Mouse (Mus musculus): Measurements from ENCODE around the gene Krt80.

The Krt80 gene

GRCm38 (mm10) chr15:101370101-101370911 lies at the start of gene Krt80:
Gene Krt80 (minus strand): TSS chr15:101370162.
- DNase-seq (ENCODE audit: low spot score), result peak; percentile 35

GRCm38 (mm10) chr15:101418950-101419349 lies 49.0 kb upstream of the Krt80 start:
- no peak for DNase-seq (ENCODE audit: low spot score)

DNA sequence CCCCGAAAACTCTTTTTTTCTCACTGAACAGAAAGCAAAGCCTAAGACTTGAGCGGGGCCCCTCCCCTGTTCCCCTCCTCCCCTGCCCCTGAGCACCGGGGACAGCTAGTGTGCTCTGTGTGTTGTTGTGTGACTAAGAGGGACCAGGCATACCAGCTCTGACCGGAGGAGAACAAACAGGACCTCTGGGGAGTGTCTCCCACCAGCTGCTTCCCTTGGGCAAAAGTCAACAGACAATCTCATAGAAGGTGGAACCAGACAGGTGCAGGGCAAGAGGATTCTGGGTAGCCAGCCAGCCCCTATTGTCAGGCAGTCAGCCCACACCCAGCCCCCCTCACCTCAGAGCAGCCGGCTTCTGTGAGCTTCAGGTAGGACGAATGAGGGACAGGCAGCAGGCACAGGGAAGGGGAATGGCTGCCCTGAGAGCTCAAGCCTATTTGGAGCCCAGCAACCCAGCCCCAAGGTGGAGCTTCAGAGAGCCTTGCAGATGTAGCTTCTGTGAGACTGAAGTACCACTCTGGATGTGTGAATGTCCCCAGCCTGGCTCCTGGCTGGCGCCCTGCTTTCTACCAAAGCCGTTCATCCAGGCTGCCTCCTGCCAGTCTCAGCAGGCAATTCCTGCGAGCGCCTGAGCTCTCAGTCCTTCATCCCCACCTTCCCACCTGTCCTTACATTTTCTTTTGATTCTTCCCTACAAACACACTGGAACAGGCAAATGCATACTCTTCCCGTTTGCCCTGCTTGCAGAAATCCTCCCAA lies 45.0 kb upstream of the Krt80 start:
- no peak for DNase-seq (ENCODE audit: low spot score)

- no peak for DNase-seq (ENCODE audit: low spot score)
Measured at GRCm38 (mm10) chr15:101413916-101414635, 44.1 kb upstream of the Krt80 start.

DNA sequence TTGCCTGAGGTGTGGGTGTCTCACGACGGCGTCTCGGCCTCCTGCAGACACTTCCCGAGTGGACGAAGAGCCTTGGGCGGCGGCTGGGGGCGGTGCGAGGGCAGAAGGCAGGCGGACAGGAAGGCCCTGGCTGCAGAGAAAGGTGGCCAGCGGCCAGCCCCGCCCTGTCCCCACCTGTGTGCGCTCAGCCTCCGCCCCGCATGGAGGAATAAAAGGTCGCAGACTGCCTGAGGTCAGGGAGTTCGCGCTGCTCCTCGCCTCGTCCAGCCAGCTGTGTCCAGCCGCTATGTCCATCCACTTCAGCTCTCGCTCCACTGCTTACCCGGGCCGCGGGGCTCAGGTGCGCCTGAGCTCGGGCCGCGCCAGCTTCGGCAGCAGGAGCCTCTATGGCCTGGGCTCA lies 42.2 kb upstream of the Krt80 start:
- no peak for DNase-seq (ENCODE audit: low spot score)

DNA sequence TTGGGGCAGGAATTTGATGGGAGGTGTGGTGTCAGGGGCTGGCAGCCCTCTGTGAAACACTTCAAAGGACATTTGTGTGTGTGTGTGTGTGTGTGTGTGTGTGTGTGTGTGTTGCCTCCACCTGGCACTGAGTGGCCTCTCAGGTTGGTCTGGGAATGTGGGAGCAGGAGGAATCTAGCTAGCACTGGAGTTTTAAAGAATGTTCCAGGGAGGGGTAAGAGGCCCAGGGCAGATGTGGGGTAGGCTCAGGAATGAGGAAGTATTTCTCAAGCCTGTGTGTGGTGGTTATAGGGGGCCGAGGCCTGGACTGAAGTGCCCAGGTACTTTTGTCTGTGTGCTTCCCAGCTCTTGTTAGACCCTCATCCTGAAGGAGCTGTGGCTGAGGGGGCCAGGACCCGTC lies 40.8 kb upstream of the Krt80 start, which contains the start of gene Krt7:
Gene Krt7 (plus strand): TSS at position 269 of the 400 bp plus-strand sequence.
- DNase-seq (ENCODE audit: low spot score), result no peak

DNA sequence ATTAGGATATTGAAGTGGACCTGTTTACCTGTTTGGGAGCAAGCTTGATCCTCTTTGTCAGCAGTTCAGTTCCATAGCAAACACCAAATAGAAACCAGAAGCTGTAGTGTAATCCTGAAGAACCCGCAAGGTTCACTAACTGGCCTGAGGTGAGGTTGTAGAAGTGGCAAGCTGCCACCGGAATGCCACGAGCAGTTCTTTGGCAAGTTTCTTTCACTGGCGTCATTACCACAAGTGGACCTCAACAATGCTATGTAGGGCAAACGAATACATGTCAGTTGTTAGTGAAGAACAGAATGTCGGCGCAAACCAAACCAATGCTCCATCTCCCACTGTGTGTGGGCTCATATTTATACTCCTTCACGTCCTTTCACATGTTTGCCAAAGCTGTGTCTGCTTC lies 28.3 kb upstream of the Krt80 start:
- no peak for DNase-seq (ENCODE audit: low spot score)

DNA sequence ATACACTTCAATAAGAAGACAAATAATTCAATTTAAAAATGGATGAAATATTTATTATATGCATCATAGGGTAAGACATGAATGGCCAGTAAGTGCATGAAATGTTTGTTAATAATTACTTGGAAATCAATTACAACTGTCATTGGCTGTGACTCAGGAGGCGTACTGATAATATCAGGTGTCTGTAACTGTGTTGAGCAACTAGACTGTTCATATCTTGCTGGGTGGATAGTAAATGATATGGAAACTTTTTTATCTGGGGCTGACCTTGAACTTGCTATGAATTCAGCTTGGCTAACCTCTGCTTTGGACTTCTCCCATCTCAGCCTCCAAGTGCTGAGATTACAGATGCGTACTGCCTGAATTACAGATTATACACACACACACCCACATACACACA lies 27.7 kb upstream of the Krt80 start:
- DNase-seq (ENCODE audit: low spot score), result no peak

DNA sequence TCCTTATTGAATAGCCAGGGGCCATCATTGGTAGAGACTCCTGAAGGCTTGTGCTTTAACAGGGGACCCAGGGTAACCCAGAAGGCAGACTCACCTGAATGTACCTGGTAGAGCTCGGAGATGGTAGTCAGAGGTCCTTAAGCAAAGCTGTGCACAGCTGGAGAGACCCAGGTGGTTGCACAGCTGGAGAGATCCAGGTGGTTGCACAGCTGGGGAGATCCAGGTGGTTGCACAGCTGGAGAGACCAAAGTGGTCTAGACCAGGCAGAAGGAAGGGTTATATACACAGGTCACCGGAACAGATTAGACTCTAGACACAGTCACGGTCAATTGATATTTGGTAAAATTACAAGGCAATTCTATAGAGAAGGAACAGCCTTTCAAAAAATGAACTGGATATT lies 27.0 kb upstream of the Krt80 start:
- DNase-seq (ENCODE audit: low spot score), result no peak

GRCm38 (mm10) chr15:101396466-101396865 lies 26.5 kb upstream of the Krt80 start:
- DNase-seq (ENCODE audit: low spot score), result no peak

DNA sequence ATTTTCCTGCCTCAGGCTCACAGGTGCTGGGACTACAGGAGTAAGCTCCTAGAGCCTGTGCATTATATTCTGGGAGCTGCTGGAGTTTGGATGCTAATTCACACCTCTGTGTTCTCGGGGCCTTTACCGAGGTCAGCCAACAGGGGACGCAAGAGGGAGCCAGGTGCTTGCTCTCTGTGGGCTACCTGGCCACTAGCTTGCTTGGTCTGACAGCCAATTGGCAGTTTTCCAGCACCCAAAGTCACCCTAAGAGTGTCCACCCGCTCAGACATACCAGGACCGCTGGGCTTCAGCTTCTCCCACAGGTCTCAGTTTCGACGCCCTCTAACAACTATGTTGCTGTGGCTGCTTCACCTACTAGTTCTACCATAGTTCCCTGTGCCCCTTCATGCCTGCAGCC lies 24.9 kb upstream of the Krt80 start:
- DNase-seq (ENCODE audit: low spot score), result no peak

DNA sequence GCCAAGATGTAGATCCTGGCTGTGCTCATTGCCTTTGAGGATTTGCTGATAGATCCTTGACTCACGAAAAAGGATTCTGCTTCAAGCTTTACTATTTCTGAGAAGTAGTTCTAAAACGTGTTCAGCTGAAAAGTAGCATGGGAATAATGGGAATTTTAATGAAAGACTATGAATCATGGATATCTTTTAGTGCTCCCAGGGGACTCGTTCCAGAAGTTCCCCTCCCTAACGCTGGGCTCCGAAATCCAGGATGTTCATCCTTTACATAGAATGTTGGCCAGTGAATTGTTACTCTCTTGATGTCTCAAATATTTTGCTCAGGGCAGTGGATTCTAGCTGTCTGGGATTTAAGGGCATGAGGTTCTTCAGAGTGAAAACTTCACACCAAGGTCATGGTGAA lies 22.3 kb upstream of the Krt80 start:
- no peak for DNase-seq (ENCODE audit: low spot score)

DNA sequence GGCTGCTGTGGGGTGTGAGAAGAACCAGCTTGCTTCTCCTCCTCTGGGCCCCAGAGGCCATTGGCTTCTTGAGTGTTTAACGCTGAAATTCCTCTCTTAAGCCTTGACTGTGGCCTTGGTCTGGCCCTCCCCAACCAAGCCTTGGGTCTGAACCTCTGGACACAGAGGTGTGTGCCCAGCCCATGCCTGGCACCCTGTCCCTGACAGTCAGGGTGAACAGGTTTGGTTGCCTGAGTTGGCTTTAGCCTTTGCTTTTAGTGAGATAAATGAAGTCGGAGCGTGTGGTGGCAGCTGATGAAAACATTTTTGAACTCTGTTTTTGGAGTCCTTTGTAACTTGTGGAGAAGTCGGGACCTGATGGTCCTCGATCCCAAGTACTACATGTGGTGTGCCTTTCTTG lies 20.2 kb upstream of the Krt80 start:
- no peak for DNase-seq (ENCODE audit: low spot score)

DNA sequence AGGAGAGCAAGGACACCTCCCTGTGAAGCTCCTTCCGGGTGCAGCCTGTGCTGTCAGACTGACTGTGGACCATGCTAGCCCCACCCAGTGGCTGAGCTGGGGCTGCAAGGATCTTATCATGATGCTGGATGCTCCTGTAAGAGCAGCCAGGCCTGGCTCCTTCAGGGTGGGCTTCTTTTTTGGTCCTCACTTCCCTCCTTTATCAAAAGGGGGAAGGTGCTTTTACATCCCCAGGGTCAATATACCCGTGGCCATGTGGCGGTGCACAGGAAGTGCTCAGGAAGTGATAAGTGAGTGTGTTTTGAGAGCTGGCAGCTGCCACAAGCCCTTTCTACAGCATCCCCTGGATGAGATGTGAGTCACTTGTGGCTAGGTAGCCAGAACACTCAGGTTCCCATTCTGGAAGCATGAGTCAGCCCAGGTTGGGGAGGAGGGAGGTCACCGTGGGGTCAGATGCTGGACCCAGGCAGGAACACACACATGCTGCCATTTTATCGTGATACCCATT lies 18.1 kb upstream of the Krt80 start:
- no peak for DNase-seq (ENCODE audit: low spot score)

DNA sequence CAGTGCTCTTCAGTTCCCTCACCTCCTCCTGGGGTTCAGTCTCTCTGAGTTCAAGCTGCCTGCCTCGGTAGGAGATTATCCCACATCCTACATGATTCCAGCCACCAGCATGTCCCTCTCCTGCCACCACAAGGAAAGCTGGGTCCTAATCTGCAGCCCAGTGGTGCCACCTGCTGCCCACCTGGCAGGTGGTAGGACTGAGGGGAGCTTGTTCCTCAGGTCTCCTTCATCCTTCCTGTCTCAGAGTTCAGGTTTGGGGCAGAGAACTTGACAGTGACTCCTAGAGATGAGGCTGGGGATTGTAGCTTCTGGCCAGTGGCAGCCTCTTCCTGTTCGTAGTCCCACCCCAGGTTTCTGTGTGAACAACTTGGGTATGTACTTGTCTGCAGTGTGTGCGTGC lies 17.2 kb upstream of the Krt80 start:
- DNase-seq (ENCODE audit: low spot score), result no peak

DNA sequence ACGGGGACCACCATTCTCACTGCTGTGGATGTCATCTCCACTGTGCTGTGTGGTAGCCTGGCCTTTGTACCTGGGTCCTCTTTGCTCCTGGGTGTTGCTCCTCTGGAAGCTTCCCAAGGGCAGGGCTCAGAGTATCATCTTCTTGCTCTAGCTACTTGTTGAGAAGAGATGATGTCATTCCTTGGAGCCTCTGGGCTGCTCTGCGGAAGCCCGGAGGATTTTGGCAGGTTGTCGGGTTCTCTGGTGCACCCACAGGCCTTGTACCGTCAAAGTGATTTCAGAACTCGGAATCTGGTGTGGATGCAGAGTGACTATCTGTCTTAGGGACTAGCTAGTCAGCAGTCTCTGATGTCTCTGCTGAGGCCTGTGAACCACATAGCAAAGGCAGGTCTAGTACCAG lies 15.1 kb upstream of the Krt80 start:
- DNase-seq (ENCODE audit: low spot score), result no peak

DNA sequence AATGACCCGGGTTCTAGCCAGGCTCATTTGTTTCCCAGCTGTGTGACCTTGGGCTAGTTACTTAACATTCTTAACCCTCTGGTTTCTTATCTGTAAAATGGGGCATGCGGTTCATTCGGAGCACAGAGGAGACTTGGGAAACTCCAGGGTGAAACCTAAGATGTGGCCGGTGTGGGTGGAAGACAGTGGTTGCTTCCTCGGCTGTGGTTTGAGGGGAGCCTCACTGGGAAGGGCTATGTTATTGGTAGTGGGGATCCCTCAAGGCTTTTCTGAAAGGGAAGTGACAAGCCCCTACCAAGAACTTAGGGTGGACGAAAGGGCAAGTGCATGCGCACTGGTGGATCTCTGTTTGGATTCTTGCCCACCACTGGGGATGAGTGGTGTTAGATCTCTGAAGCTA lies 14.6 kb upstream of the Krt80 start:
- no peak for DNase-seq (ENCODE audit: low spot score)

DNA sequence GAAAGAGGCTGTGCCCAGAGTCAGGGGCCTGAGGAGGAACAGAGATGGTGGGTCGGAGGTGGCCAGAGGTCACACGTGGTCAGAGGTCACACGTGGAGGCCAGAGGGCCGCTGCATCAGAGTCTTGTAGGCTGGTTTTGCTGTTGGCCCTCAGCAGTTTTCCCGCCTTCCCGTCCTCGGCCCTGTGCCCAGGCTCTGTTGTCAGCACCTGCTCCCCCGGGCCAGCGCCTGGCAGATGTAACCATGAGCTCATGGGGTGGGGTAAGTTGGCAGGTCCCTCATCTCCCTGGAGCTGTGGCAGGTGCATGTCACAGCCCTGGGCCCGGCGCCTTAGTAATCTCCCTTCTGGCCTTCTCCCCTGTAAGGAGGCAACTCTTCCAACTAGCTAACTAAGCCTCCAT lies 12.8 kb upstream of the Krt80 start:
- no peak for DNase-seq (ENCODE audit: low spot score)

DNA sequence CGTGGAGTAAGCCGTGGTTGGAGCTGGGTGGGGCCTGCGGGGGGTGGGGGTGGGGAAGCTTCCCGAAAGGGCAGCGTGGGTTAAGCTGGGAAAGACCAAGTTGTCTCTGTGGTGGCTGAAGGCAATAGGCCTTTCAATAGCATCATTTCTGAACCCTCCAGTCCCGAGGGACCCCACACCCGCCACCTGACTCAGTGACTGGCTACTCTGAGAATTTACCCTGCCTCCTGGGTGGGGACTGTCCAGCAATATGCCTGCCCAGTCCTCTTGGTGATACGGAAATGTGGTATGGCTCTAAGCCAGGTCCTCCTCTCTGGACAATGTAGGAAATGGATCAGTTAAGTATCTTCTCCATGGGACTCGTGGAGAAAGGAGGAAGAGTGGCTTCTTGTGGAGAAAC lies 11.8 kb upstream of the Krt80 start:
- DNase-seq (ENCODE audit: low spot score), result no peak

DNA sequence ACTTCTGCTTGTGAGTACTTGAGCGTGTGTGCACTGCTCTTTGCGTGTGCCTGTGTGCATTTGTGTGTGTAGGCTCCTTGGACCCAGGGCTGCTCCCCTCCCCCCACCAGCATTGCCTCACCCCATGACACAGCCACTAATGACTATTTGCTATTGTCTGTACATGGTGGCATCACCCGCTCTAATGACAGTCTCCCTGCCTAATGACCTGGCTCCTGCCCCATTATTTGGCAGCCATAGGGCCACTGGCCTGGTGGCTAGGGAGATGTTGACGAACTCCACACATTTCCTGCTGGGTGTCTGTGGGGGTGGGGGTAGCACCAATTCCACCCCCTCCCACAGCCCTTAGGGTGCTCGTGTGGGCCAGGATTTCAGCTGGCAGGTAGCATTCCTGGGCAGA lies 8.7 kb upstream of the Krt80 start:
- DNase-seq (ENCODE audit: low spot score), result no peak

- no peak for DNase-seq (ENCODE audit: low spot score)
Measured at GRCm38 (mm10) chr15:101376776-101377061, 6.8 kb upstream of the Krt80 start.

DNA sequence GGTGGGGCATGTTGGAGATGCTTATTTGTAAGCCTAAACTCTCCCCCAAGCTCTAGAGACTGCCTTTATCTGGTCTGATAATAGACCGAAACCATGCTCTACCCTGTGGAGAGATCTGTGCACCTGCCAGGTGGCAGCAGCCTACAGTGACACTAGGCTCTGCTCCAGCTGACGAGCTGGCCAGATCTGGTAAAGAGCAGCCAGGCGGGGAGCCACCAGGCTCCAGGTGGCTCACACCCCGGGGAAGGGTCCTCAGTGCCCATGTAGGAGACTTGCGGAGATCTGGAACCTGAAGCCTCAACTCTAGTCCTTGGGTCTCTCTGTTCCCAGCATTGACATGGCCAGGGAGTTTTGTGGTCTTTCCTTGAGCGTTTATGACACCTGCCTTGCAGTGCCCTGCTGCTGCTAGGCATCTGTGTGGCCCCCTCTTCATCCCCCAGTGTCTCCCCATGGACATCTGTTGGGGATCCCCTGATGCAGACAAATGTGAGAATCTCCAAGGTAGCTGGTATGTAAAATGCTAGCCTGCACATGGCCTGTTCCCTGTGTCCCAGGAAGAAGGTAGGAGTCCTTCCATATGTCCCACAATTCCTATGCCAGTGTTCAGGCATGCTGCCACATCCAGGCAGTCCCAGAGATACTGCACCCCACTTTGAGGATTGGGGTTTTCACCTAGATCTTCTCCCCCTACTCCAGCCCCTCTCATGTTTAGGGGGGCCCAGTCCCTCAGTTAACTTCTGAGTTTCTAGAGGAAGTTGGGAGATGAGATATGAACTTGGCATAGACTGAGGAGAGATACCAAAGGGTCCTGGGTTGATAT lies 6.2 kb upstream of the Krt80 start:
- DNase-seq (ENCODE audit: low spot score), result no peak

Measured in testis, postnatal 14 days (tissue).